Mouse (Mus musculus) brain, adult 2 months (tissue): ENCODE measurements around the gene Chpf.

ENCODE experiments used
- DNase-seq: peaks from one replicate; pipeline ENCODE4 v3.0.0; 2011; ENCODE audit warnings: low read depth, low spot score

Chpf gene

GRCm38 (mm10) chr1:75442171-75442570 lies 36.9 kb downstream of the Chpf start:
- no peak for DNase-seq

- no peak for DNase-seq
Observed at GRCm38 (mm10) chr1:75441471-75441996, 37.6 kb downstream of the Chpf start.

GRCm38 (mm10) chr1:75440661-75441060 lies 38.4 kb downstream of the Chpf start:
- DNase-seq: peak; percentile 73

- DNase-seq: no peak
Observed at GRCm38 (mm10) chr1:75438782-75439181, 40.3 kb downstream of the Chpf start.

GRCm38 (mm10) chr1:75435475-75436328 lies 43.4 kb downstream of the Chpf start, which contains the start of gene Gmppa:
TSS of gene Gmppa (plus strand) at chr1:75435930.
- DNase-seq: peak; percentile 93

- peak; percentile 85 for DNase-seq
Observed at GRCm38 (mm10) chr1:75425796-75426471, 53.2 kb downstream of the Chpf start.
